Mouse (Mus musculus): ENCODE measurements at regions not wholly inside any gene's neighbourhood (a gene's known extent, or its start where the extent isn't known, plus 50 kb on each side); places are given as distances from the start of the nearest gene placed in this dataset.
"Not testable (repeated sequence)": the region's sequence is repeated elsewhere in the genome, so short reads cannot be mapped to it uniquely, and the experiment has no call there.

DNA sequence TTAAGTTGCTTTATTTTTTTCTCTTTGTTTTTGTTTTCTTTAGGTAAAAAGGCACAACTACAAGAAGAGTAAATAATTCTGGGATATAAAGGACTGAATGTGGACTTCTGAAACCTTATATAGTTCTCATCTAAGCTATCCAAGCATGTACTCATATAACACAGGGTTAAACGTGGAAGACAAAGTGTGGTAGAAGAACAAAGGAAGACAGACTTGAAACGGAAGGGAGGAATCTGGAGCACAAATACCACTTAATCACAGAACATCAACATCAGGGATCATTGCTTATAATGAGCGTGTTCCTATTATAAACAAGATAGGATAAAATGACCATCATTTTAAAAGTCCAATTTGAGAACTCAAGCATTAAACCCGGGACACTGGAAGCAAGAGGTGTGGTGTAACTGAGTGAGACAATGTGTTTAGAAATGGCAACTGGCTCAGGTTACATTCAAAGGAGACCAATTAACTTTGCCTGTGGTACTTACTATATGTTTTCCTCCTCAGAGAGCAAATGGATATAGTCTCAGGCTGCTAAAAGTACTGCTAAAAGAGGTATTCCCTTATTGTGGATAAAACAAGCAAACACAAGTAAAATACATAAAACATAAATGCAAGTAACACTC is 96.1 kb upstream of the Hdgfl1 start:
- no peak overlapping the region for H3K4me2 ChIP-seq (replicated peaks)
- ATAC-seq (ENCODE audit: low FRiP score): no peak
- H3K9me3 ChIP-seq (replicated peaks): no peaks in the 10 kb centered on the region
- no peak overlapping the region for H3K9ac ChIP-seq
- no peak overlapping the region for H3K27ac ChIP-seq
- H3K4me3 ChIP-seq: no peak overlapping the region
- H3K36me3 ChIP-seq: no peaks in the 10 kb centered on the region
- WGBS: 60% methylated on average over 4 of the region's 4 CpGs
- H3K4me1 ChIP-seq: peaks cover 3% of the 10 kb centered on the region
- no peaks in the 10 kb centered on the region for H3K27me3 ChIP-seq

DNA sequence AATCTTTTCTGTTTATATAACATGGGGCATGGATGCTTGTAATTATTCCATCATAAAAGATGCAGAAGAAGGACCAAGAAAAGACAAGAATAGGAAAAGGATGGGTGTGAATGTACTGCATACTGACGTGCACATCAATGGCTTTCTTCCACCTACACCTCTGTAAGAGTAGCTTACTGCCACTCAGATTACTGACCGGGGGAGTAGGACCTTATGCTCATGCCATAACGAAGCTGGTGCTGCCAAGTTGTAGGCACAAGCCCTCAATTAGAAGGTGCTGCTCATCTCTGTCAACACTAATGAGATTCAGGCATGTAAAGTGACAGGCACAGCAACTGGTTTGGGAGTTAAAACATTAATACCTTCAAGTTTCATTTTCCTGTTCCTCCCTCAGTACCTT is 97.8 kb upstream of the Hdgfl1 start:
- H3K9me3 ChIP-seq (replicated peaks): no peaks in the 10 kb centered on the region
- no peak for ATAC-seq (ENCODE audit: low FRiP score)
- 71% methylated on average over 3 of the region's 3 CpGs for WGBS
- H3K4me3 ChIP-seq: no peak overlapping the region
- H3K27me3 ChIP-seq: no peaks in the 10 kb centered on the region
- H3K36me3 ChIP-seq: no peaks in the 10 kb centered on the region
- H3K4me1 ChIP-seq: peaks cover 3% of the 10 kb centered on the region
- no peak overlapping the region for H3K4me2 ChIP-seq (replicated peaks)
- no peak overlapping the region for H3K9ac ChIP-seq
- no peak overlapping the region for H3K27ac ChIP-seq

DNA sequence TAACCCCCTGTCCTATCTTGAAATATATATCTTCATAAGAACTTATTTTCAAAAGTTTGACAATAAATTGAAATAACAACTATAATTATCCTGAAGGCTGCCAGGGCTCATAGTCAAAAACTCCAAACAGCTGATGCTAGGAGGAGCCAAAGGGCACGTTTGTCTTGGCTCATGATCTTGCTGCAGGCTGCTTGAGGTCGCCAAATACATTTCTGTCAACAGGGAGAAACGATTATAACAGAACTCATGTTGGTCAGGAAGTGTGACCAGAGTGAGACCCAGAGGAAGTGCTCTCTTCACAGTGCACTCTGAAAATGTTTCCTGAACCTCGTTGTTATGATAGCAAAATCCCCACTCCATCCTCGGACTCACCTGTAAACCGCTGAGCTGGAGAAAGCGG is 140.9 kb upstream of the Prl start:
- Histone ChIP-seq H3K9me3 (replicated peaks) (no peaks in the 10 kb centered on the region), H3K36me3 (no peaks in the 10 kb centered on the region), H3K27me3 (no peaks in the 10 kb centered on the region), H3K4me2 (replicated peaks) (no peak overlapping the region), H3K27ac (no peak overlapping the region), H3K9ac (no peak overlapping the region), H3K4me1 (no peaks in the 10 kb centered on the region), H3K4me3 (no peak overlapping the region)
- ATAC-seq (ENCODE audit: low FRiP score): no peak
- 72% methylated on average over 7 of the region's 7 CpGs for WGBS

DNA sequence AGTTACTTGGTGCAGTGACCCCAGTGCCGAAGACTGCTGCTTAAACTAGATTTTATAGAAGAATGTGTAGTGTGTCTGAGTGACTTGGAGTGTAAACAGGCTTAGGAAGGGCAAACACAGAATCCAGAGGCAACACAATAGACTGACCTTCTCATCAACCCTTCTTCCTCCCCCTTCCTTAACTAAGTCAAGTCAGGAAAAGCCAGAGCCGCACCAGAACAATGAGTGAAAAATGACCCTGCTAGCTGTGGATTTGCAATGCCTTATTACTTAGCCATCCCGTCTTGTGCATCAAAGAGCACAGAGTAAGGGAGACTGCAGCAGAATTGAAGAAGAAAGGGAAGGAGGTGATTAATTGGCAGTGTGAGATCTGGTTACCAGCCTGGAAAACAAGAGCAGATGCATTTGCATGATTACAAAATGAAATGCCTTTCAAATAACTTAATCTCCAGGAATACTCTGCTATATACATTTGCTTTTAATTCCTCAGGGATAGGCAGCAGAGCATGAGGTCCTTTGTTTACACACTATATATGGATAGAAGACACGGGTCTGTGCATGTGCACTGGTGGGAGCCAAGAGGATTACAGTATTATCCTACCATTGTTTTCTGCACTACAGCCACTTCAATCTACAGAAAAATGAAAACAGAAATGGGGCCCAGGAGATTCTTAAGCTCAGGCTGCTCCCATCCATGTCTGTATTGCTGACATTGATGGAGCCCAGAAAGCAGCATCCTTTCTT is 124.5 kb upstream of the Prl start:
- peak; percentile 94 for ATAC-seq (ENCODE audit: low FRiP score)
- Histone ChIP-seq H3K36me3 (no peaks in the 10 kb centered on the region), H3K27me3 (no peaks in the 10 kb centered on the region), H3K9ac (no peak overlapping the region), H3K4me2 (replicated peaks) (no peak overlapping the region), H3K4me1 (peaks cover 14% of the 10 kb centered on the region), H3K27ac (peak overlapping the region; percentile 83), H3K4me3 (no peak overlapping the region), H3K9me3 (replicated peaks) (no peaks in the 10 kb centered on the region)
- WGBS: 4% methylated on average over 4 of the region's 4 CpGs

DNA sequence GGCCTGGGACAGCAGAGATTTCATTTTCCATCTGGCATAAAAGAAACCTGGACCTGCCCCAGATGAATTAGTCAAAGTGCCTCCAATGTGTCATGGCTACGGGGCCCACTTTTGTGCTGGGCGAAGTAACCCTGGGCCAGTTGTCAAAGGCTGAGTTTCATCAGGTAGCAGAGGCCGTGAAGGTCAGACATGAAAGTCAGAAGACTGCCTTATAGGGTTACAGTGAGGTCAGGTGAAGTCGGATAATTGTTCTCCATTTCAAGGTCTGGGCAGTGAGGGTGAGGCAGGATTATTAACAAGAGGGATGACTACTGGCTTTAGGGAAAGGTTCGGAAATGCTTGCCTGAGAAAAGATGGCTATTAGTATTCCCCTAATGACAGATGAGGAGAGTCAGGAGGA is 123.5 kb upstream of the Prl start:
- Histone ChIP-seq H3K4me1 (peaks cover 14% of the 10 kb centered on the region), H3K27ac (peak overlapping the region; percentile 40), H3K27me3 (no peaks in the 10 kb centered on the region), H3K36me3 (no peaks in the 10 kb centered on the region), H3K9me3 (replicated peaks) (no peaks in the 10 kb centered on the region), H3K4me3 (no peak overlapping the region), H3K4me2 (replicated peaks) (no peak overlapping the region), H3K9ac (no peak overlapping the region)
- WGBS: 27% methylated on average over 5 of the region's 5 CpGs
- ATAC-seq (ENCODE audit: low FRiP score): no peak

DNA sequence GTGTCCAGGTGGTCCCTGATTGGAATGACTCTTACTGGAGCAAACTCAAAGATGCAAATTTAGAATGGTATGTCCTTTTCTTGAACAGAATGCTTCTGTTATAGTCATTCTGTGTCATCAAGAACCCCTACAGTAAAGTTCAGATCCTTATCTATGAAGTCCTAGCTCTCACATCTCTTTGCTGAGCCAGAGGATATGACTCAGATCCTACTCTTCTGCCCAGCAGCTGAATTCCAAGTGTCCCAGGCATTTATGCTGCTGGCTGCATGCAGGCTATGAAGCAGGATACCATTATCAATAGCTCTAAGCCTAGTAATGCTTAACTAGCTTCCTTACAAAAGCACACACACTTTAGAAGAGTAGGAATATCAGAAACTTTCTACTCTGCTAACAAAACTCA is 116.9 kb upstream of the Prl start:
- Histone ChIP-seq H3K4me1 (no peaks in the 10 kb centered on the region), H3K4me3 (no peak overlapping the region), H3K9ac (no peak overlapping the region), H3K27me3 (no peaks in the 10 kb centered on the region), H3K27ac (no peak overlapping the region), H3K9me3 (replicated peaks) (no peaks in the 10 kb centered on the region), H3K4me2 (replicated peaks) (no peak overlapping the region), H3K36me3 (no peaks in the 10 kb centered on the region)
- ATAC-seq (ENCODE audit: low FRiP score): no peak

DNA sequence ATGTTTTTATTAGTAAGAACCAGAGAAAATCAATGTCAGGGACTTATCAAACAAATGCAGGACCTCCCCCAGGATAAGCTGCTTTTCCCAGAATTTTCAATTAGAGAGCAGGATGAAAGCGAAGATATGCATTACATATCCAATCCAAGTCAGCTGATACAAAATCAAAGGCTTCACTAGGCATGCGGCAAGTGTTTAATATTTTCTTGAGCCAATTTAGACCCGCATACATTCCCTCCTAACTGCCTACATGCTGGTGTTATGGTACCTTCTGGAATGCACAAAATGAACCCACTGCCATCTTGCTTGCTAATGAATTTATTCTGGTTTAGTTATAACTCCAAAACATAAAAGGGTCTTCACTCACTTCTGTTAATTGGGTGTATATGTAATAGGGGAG is 112.9 kb upstream of the Prl start:
- no peak for ATAC-seq (ENCODE audit: low FRiP score)
- Histone ChIP-seq H3K4me3 (no peak overlapping the region), H3K27ac (no peak overlapping the region), H3K9ac (no peak overlapping the region), H3K4me1 (no peaks in the 10 kb centered on the region), H3K4me2 (replicated peaks) (no peak overlapping the region), H3K36me3 (no peaks in the 10 kb centered on the region), H3K9me3 (replicated peaks) (no peaks in the 10 kb centered on the region), H3K27me3 (no peaks in the 10 kb centered on the region)
- 90% methylated on average over 3 of the region's 3 CpGs for WGBS

DNA sequence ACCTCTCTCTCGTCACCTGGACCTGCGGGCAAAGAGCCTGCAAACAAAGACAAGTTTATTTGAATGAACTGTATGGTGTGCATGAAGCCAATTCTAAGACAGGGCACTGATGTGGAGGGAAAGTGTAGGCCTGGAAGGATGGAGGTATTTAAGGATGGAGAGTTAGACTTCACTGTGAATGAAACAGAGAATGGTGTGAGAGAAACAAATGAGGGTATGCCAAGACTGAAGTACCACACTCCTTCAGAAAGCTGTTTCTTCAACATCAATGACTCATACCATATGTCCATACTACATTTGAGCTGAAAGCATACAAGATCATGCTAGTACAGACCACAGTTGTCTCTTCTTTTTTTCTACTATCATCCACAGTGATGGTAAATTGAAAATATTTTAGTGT is 105.9 kb upstream of the Prl start:
- no peak overlapping the region for H3K27ac ChIP-seq
- no peaks in the 10 kb centered on the region for H3K36me3 ChIP-seq
- H3K4me2 ChIP-seq (replicated peaks): no peak overlapping the region
- no peaks in the 10 kb centered on the region for H3K4me1 ChIP-seq
- no peak overlapping the region for H3K9ac ChIP-seq
- H3K4me3 ChIP-seq: no peak overlapping the region
- WGBS: 97% methylated on average over 2 of the region's 2 CpGs
- H3K27me3 ChIP-seq: no peaks in the 10 kb centered on the region
- no peaks in the 10 kb centered on the region for H3K9me3 ChIP-seq (replicated peaks)
- no peak for ATAC-seq (ENCODE audit: low FRiP score)

DNA sequence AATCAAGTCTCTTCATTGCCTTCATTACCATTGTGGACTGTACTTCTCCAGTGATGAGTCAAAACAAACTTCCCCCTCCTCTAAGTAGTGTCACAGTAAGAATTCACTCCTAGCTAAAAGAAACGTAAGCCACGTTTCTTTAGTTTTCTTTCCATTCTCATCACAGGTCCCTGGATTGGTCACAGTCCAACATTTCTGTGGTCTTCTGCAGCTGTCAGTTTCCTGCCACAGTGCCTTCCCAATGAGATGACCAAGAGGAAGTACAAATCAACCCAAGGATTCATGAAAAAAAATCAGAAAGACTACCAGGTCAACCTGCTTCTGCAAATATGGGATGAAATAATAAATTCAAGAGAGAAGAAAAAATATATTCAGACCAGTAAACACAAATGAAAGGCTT is 103.5 kb upstream of the Prl start:
- no peaks in the 10 kb centered on the region for H3K36me3 ChIP-seq
- H3K4me1 ChIP-seq: no peaks in the 10 kb centered on the region
- H3K4me2 ChIP-seq (replicated peaks): no peak overlapping the region
- no peak overlapping the region for H3K9ac ChIP-seq
- H3K4me3 ChIP-seq: no peak overlapping the region
- no peak for ATAC-seq (ENCODE audit: low FRiP score)
- 86% methylated on average over 2 of the region's 2 CpGs for WGBS
- H3K9me3 ChIP-seq (replicated peaks): no peaks in the 10 kb centered on the region
- no peak overlapping the region for H3K27ac ChIP-seq
- no peaks in the 10 kb centered on the region for H3K27me3 ChIP-seq

DNA sequence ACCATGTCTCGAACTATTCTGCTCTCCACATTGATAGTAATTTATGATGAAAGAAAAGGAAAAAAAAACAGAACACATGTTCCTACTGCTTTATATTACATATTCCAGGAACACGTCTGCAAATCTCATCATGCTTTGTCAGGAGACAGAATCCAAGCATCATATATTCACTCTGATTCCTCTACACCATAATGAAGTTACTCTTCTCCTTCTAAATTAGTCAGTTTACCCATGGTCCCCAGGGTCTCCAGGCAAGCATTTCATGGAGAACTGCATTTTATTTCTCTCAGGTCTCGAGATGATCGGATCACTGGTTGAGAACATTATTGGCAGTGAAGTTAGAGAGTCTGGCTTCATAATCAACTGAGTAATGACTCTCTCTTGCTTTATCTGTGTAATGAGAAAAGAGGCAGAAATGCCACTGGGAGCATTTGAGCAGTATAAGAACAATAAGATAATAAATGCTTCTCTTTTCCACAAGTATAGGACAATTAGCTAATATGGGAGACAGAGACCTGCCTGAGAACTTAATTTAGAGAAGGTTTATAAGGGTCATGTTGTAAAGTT is 97.8 kb upstream of the Prl start:
- no peaks in the 10 kb centered on the region for H3K36me3 ChIP-seq
- no peak for ATAC-seq (ENCODE audit: low FRiP score)
- 69% methylated on average over 4 of the region's 4 CpGs for WGBS
- H3K4me2 ChIP-seq (replicated peaks): no peak overlapping the region
- H3K9me3 ChIP-seq (replicated peaks): no peaks in the 10 kb centered on the region
- H3K27me3 ChIP-seq: no peaks in the 10 kb centered on the region
- H3K4me3 ChIP-seq: no peak overlapping the region
- H3K27ac ChIP-seq: no peak overlapping the region
- H3K4me1 ChIP-seq: no peaks in the 10 kb centered on the region
- H3K9ac ChIP-seq: no peak overlapping the region

DNA sequence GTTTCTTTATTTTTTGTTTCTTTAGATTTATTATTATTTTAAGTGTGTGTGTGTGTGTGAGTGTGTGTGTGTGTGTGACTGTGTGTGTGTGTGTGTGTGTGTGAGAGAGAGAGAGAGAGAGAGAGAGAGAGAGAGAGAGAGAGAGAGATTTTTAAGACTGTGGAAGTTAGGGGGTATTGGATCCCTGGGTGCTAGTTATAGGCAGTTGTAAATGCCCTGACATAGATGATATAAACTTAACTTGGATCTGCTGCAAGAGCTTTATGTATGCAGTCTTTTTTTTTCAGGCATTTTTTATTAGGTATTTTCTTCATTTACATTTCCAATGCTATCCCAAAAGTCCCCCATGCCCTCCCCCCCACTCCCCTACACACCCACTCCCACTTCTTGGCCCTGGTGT is 96.8 kb upstream of the Prl start:
- ATAC-seq (ENCODE audit: low FRiP score); H3K27me3 ChIP-seq: not testable (repeated sequence)

DNA sequence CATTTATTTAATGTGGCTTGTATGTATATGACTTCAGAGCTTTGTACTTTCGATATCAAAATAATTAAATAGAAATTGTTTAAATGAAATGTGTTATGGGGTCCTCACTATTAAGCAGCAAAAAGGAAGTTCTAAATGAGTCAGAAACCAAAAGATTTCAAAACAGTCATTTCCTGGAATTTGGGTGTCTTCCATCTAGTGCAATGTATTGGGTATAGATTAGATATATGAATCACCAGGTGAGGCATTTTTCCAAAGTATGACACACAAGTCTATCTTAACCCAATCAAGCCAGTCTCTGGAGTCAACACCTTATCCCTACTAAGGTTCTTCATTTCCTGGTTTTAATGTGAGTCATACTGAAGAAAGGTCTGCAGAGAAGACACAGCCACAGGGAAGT is 81.3 kb upstream of the Prl start:
- Histone ChIP-seq H3K27me3 (no peaks in the 10 kb centered on the region), H3K4me1 (no peaks in the 10 kb centered on the region), H3K36me3 (no peaks in the 10 kb centered on the region), H3K27ac (no peak overlapping the region), H3K9ac (no peak overlapping the region), H3K4me3 (no peak overlapping the region), H3K4me2 (replicated peaks) (no peak overlapping the region), H3K9me3 (replicated peaks) (no peaks in the 10 kb centered on the region)
- ATAC-seq (ENCODE audit: low FRiP score): no peak
- 95% methylated on average over 1 of the region's 1 CpGs for WGBS

More for the DNA sequence above, 96.8 kb upstream of the Prl start:
- not testable (repeated sequence) for H3K4me2 ChIP-seq (replicated peaks); H3K27ac ChIP-seq; H3K4me1 ChIP-seq; H3K9me3 ChIP-seq (replicated peaks); H3K9ac ChIP-seq; H3K4me3 ChIP-seq; H3K36me3 ChIP-seq

DNA sequence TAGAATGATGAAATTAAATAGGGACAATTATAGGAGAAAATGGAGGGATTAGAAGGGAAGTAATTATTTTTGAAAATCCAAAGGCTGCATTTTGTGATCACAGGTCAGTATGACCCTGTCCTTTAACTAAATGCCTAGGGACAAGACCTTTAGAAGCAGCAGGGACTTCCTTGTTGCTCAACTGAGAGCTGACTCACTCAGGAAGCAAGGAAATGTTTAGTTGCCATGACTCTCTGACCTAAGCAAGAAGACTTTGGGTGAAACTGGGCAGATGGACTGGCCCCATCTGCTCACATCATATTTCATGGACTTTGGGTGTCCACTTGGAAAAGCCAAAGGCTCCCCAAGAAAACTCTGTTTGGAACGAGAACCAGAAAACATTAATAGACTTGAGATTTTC is 76.9 kb upstream of the Prl start:
- ATAC-seq (ENCODE audit: low FRiP score): no peak
- H3K4me3 ChIP-seq: no peak overlapping the region
- H3K27ac ChIP-seq: no peak overlapping the region
- H3K4me1 ChIP-seq: no peaks in the 10 kb centered on the region
- no peaks in the 10 kb centered on the region for H3K9me3 ChIP-seq (replicated peaks)
- no peaks in the 10 kb centered on the region for H3K36me3 ChIP-seq
- H3K27me3 ChIP-seq: no peaks in the 10 kb centered on the region
- no peak overlapping the region for H3K9ac ChIP-seq
- no peak overlapping the region for H3K4me2 ChIP-seq (replicated peaks)
- WGBS: 94% methylated on average over 1 of the region's 1 CpGs

Data from hindbrain, embryonic 12.5 days (tissue).